Mouse (Mus musculus) ES-Bruce4 (cell line): Measurements from ENCODE around the gene Rps29. TPM values are rescaled to one million over a fixed set of nuclear protein-coding genes. Genes with fewer than 3 reads are reported as not detected.

Source experiments
- H3K27ac ChIP-seq: 2 replicates; pipeline ENCODE4 v1.5.1; 2012; ENCODE audit warnings: low read length, inconsistent platforms; ENCODE audit not compliant: insufficient read depth
- H3K27me3 ChIP-seq: 2 replicates; pipeline ENCODE4 v1.6.1; 2012; ENCODE audit warnings: mild to moderate bottlenecking, low read length, inconsistent platforms; ENCODE audit not compliant: control insufficient read depth, poor library complexity, insufficient read depth, severe bottlenecking
- H3K36me3 ChIP-seq: 2 replicates; pipeline ENCODE4 v1.6.1; 2012; ENCODE audit warnings: inconsistent platforms, mild to moderate bottlenecking, low read length, moderate library complexity; ENCODE audit not compliant: control insufficient read depth, poor library complexity, insufficient read depth, severe bottlenecking
- H3K4me1 ChIP-seq: one replicate; pipeline ENCODE4 v1.8.1; 2011; ENCODE audit warnings: low read length; ENCODE audit not compliant: control insufficient read depth, insufficient read depth
- H3K4me3 ChIP-seq: 2 replicates; pipeline ENCODE4 v1.5.1; 2011; ENCODE audit warnings: low read depth, mild to moderate bottlenecking, low read length
- H3K9ac ChIP-seq: 2 replicates; pipeline ENCODE4 v1.6.1; 2012; ENCODE audit warnings: low read depth, mild to moderate bottlenecking, inconsistent platforms; ENCODE audit not compliant: poor library complexity, severe bottlenecking
- H3K9me3 ChIP-seq: replicated peaks from 2 replicates; pipeline ENCODE4 v1.6.1; 2012; ENCODE audit warnings: mild to moderate bottlenecking, low read length, inconsistent platforms; ENCODE audit not compliant: control insufficient read depth, poor library complexity, insufficient read depth, severe bottlenecking
- CTCF ChIP-seq: IDR thresholded peaks from one replicate; pipeline ENCODE4 v1.8.1; 2011; ENCODE audit warnings: low read depth, low read length
- EP300 ChIP-seq: IDR thresholded peaks from 2 replicates; pipeline ENCODE4 v1.6.1; 2011; ENCODE audit warnings: low read depth, low read length; ENCODE audit not compliant: insufficient read depth
- POLR2A ChIP-seq: IDR thresholded peaks from one replicate; pipeline ENCODE4 v1.8.1; 2011; ENCODE audit warnings: low read length; ENCODE audit not compliant: insufficient read depth
- polyA plus RNA-seq: library from polyadenylated mRNA; stranded (reverse); fragments of >200 nt; gene quantifications from 2 replicates; pipeline ENCODE4 v1.2.4, GENCODE M21; 2011; ENCODE audit warnings: low read depth; ENCODE audit not compliant: missing spikeins, insufficient read depth, insufficient read length

Rps29 gene
- polyA plus RNA-seq, 1 experiment: 1,335 TPM

- peaks cover 31% of the 10 kb centered on the region for H3K36me3 ChIP-seq
- H3K4me1 ChIP-seq: peaks cover 1% of the 10 kb centered on the region
- no peaks in the 10 kb centered on the region for H3K27me3 ChIP-seq
- TF ChIP-seq CTCF: no peak
- no peaks in the 10 kb centered on the region for H3K9me3 ChIP-seq
- no peak overlapping the region for H3K9ac ChIP-seq
- no peak overlapping the region for H3K4me3 ChIP-seq
- H3K27ac ChIP-seq: no peak overlapping the region
These were observed 31.5 kb upstream of the Rps29 start for GRCm38 (mm10) chr12:69190522-69190921.

- H3K27me3 ChIP-seq: no peaks in the 10 kb centered on the region
- H3K4me1 ChIP-seq: peaks cover 1% of the 10 kb centered on the region
- H3K36me3 ChIP-seq: peaks cover 33% of the 10 kb centered on the region
- H3K9me3 ChIP-seq: no peaks in the 10 kb centered on the region
- no peak overlapping the region for H3K27ac ChIP-seq
- H3K4me3 ChIP-seq: no peak overlapping the region
- TF ChIP-seq CTCF: no peak
- TF ChIP-seq POLR2A: no peak
- TF ChIP-seq EP300: no peak
- no peak overlapping the region for H3K9ac ChIP-seq
These were observed 31.1 kb upstream of the Rps29 start for GRCm38 (mm10) chr12:69190074-69190473.

- Histone ChIP-seq H3K36me3 (peaks cover 35% of the 10 kb centered on the region), H3K27me3 (no peaks in the 10 kb centered on the region), H3K9ac (no peak overlapping the region), H3K4me1 (peaks cover 1% of the 10 kb centered on the region), H3K4me3 (no peak overlapping the region), H3K9me3 (no peaks in the 10 kb centered on the region), H3K27ac (no peak overlapping the region)
- TF ChIP-seq POLR2A (no peak), CTCF (no peak), EP300 (no peak)
These were observed 28.0 kb upstream of the Rps29 start for GRCm38 (mm10) chr12:69186811-69187471.

- Histone ChIP-seq H3K4me3 (peak overlapping the region; percentile 84), H3K4me1 (no peaks in the 10 kb centered on the region), H3K9ac (peak overlapping the region; percentile 84), H3K27ac (no peak overlapping the region), H3K9me3 (no peaks in the 10 kb centered on the region), H3K36me3 (peaks cover 31% of the 10 kb centered on the region), H3K27me3 (no peaks in the 10 kb centered on the region)
- TF ChIP-seq EP300 (no peak), POLR2A (no peak), CTCF (no peak)
These were observed 26.4 kb upstream of the Rps29 start for GRCm38 (mm10) chr12:69185371-69185770.

GRCm38 (mm10) chr12:69184342-69185295 is 25.6 kb upstream of the Rps29 start:
- H3K27ac ChIP-seq: peak overlapping the region; percentile 46; the same call in 1 of the 2 replicates
- H3K9ac ChIP-seq: peak overlapping the region; percentile 84
- H3K36me3 ChIP-seq: peaks cover 23% of the 10 kb centered on the region
- peak overlapping the region; percentile 84 for H3K4me3 ChIP-seq
- TF ChIP-seq POLR2A: no peak
- no peak for TF ChIP-seq CTCF
- no peak for TF ChIP-seq EP300
- no peaks in the 10 kb centered on the region for H3K9me3 ChIP-seq
- H3K4me1 ChIP-seq: no peaks in the 10 kb centered on the region
- no peaks in the 10 kb centered on the region for H3K27me3 ChIP-seq
